Mouse (Mus musculus) testis, adult 2 months (tissue): ENCODE data around the gene Rfng. TPM values are rescaled to one million over a fixed set of nuclear protein-coding genes. Genes with fewer than 3 reads are reported as not detected.
A peak's percentile ranks its signal among the peaks of the same experiment; 100 is the strongest.
"Not testable (repeated sequence)": the region's sequence is repeated elsewhere in the genome, so short reads cannot be mapped to it uniquely, and the experiment has no call there.

ENCODE experiments used
- H3K27ac ChIP-seq: fragments of 200-500 bp; 2 replicates; pipeline ENCODE4 v1.5.1; 2012; ENCODE audit warnings: low read depth, low read length; ENCODE audit not compliant: control insufficient read depth, insufficient read depth
- H3K27me3 ChIP-seq: fragments of 200-500 bp; 2 replicates; pipeline ENCODE4 v1.6.1; 2012; ENCODE audit warnings: mild to moderate bottlenecking, low read length, moderate library complexity; ENCODE audit not compliant: control insufficient read depth, insufficient read depth
- H3K36me3 ChIP-seq: fragments of 200-500 bp; 2 replicates; pipeline ENCODE4 v1.6.1; 2012; ENCODE audit warnings: mild to moderate bottlenecking, low read length; ENCODE audit not compliant: control insufficient read depth, insufficient read depth
- H3K4me1 ChIP-seq: fragments of 200-500 bp; 2 replicates; pipeline ENCODE4 v1.6.1; 2012; ENCODE audit warnings: low read length; ENCODE audit not compliant: control insufficient read depth, insufficient read depth
- H3K4me3 ChIP-seq: fragments of 200-500 bp; 2 replicates; pipeline ENCODE4 v1.5.1; 2012; ENCODE audit warnings: low read depth, mild to moderate bottlenecking, low read length, moderate library complexity, mixed read lengths; ENCODE audit not compliant: control insufficient read depth
- CTCF ChIP-seq: fragments of 200-500 bp; IDR thresholded peaks from 2 replicates; pipeline ENCODE4 v1.5.1; 2012; ENCODE audit warnings: low read depth, mild to moderate bottlenecking, inconsistent platforms, low read length, moderate library complexity; ENCODE audit not compliant: control insufficient read depth, insufficient read depth, insufficient replicate concordance
- POLR2A ChIP-seq: fragments of 200-500 bp; IDR thresholded peaks from 2 replicates; pipeline ENCODE4 v1.6.1; 2012; ENCODE audit warnings: low read depth, mild to moderate bottlenecking, inconsistent platforms, low read length, moderate library complexity; ENCODE audit not compliant: control insufficient read depth
- polyA plus RNA-seq: library from polyadenylated mRNA; depleted of rRNA; stranded (reverse); fragments of >200 nt; gene quantifications from 2 replicates; pipeline ENCODE4 v1.2.3, GENCODE M21; 2012; rRNA removed

Gene Rfng
- 11.1 and 11.3 TPM in 2 replicates for polyA plus RNA-seq

- Histone ChIP-seq H3K27me3 (no peaks in the 10 kb centered on the region), H3K36me3 (peaks cover 6% of the 10 kb centered on the region)
Measured at GRCm38 (mm10) chr11:120784064-120784791, at the start of gene Rfng, which contains the start of gene Gps1. Gene Rfng, minus strand, starts transcription at chr11:120784207. Gene Gps1, plus strand, starts transcription at chr11:120784272.

GRCm38 (mm10) chr11:120832962-120833361, 49.0 kb upstream of the Rfng start:
- not testable (repeated sequence) for H3K4me3 ChIP-seq, H3K27ac ChIP-seq

More at GRCm38 (mm10) chr11:120784064-120784791, at the start of gene Rfng, which contains the start of gene Gps1:
- Histone ChIP-seq H3K4me3 (peak within 1 kb of the TSS; percentile 99), H3K27ac (peak within 1 kb of the TSS; percentile 97), H3K4me1 (peaks cover 14% of the 10 kb centered on the region)
- TF ChIP-seq POLR2A, result peak; percentile 32; the same call in 1 of the 2 replicates
- no peak for TF ChIP-seq CTCF

GRCm38 (mm10) chr11:120831659-120832440, 47.8 kb upstream of the Rfng start:
- Histone ChIP-seq H3K27ac (no peak overlapping the region), H3K4me1 (no peaks in the 10 kb centered on the region), H3K27me3 (no peaks in the 10 kb centered on the region), H3K4me3 (no peak overlapping the region), H3K36me3 (no peaks in the 10 kb centered on the region)
- no peak for TF ChIP-seq POLR2A
- TF ChIP-seq CTCF, result no peak

More at GRCm38 (mm10) chr11:120832962-120833361, 49.0 kb upstream of the Rfng start:
- not testable (repeated sequence) for H3K4me1 ChIP-seq, H3K36me3 ChIP-seq, H3K27me3 ChIP-seq

GRCm38 (mm10) chr11:120830686-120831085, 46.7 kb upstream of the Rfng start:
- Histone ChIP-seq H3K27me3 (no peaks in the 10 kb centered on the region), H3K27ac (no peak overlapping the region)

GRCm38 (mm10) chr11:120829757-120830532, 45.9 kb upstream of the Rfng start:
- TF ChIP-seq CTCF (no peak), POLR2A (no peak)
- Histone ChIP-seq H3K27me3 (no peaks in the 10 kb centered on the region), H3K36me3 (no peaks in the 10 kb centered on the region), H3K4me3 (no peak overlapping the region), H3K27ac (no peak overlapping the region), H3K4me1 (peaks cover 6% of the 10 kb centered on the region; the same call in 1 of the 2 replicates)

More at GRCm38 (mm10) chr11:120830686-120831085, 46.7 kb upstream of the Rfng start:
- Histone ChIP-seq H3K4me3 (no peak overlapping the region), H3K4me1 (no peaks in the 10 kb centered on the region), H3K36me3 (no peaks in the 10 kb centered on the region)
- TF ChIP-seq POLR2A (no peak), CTCF (no peak)

- TF ChIP-seq CTCF, result no peak
- no peak for TF ChIP-seq POLR2A
- no peak overlapping the region for H3K27ac ChIP-seq
- H3K27me3 ChIP-seq, result no peaks in the 10 kb centered on the region
- H3K36me3 ChIP-seq, result no peaks in the 10 kb centered on the region
- no peak overlapping the region for H3K4me3 ChIP-seq
- H3K4me1 ChIP-seq, result peaks cover 11% of the 10 kb centered on the region
Measured at GRCm38 (mm10) chr11:120828416-120828815, 44.4 kb upstream of the Rfng start.
